Mouse (Mus musculus) macrophage (primary cell): ENCODE measurements around the gene Ddx51. TPM values are rescaled to one million over a fixed set of nuclear protein-coding genes. Genes with fewer than 3 reads are reported as not detected.

Experiments
- H3K27ac ChIP-seq: fragments of 350-480 bp; formaldehyde crosslinking; 2 replicates; pipeline ENCODE4 v1.9.0; 2021
- H3K36me3 ChIP-seq: fragments of 350-480 bp; formaldehyde crosslinking; 2 replicates; pipeline ENCODE4 v1.9.0; 2021; ENCODE audit errors: inconsistent target
- H3K4me3 ChIP-seq: fragments of 350-480 bp; formaldehyde crosslinking; 2 replicates; pipeline ENCODE4 v1.9.0; 2021; ENCODE audit errors: inconsistent target
- H3K79me2 ChIP-seq: fragments of 350-480 bp; formaldehyde crosslinking; 2 replicates; pipeline ENCODE4 v1.9.0; 2021; ENCODE audit errors: inconsistent target
- WGBS: methylation state at CpG from one replicate; pipeline ENCODE4 v1.1.7; 2026; ENCODE audit warnings: inconsistent platforms; ENCODE audit not compliant: missing documents; 5-methylcytosine and 5-hydroxymethylcytosine counted together
- polyA plus RNA-seq: library from polyadenylated mRNA; stranded (reverse); fragments of 250-400 nt; gene quantifications from 3 replicates; pipeline ENCODE4 v1.2.4, GENCODE M21; 2018; ENCODE audit warnings: inconsistent platforms
- total RNA-seq, 78 experiments: library from RNA; depleted of rRNA; stranded (reverse); fragments of 250-400 nt; gene quantifications; 1 replicate in 9 of 78; 2 replicates in 24 of 78; 3 replicates in 43 of 78; 4 replicates in 2 of 78; pipeline ENCODE4 v1.2.4; 2018; ENCODE audit warnings: inconsistent platforms in 56 of 78

Gene Ddx51
- 10 to 100 TPM in 23 of 26 experiments, 1 to 10 TPM in 3; 5.9 to 69.9 (median 30.4) TPM for total RNA-seq (2018; cell fraction: chromatin; rRNA removed)
- total RNA-seq (2018; cell fraction: cytosol; rRNA removed): 10 to 100 TPM in 1 of 26 experiments, 1 to 10 TPM in 25; 3.1 to 10.9 (median 7.0) TPM
- total RNA-seq (2018; cell fraction: nucleus; rRNA removed): 10 to 100 TPM in 17 of 26 experiments, 1 to 10 TPM in 9; 3.9 to 38.8 (median 13.9) TPM
- polyA plus RNA-seq: 6.2 to 8.2 TPM (median 6.7 TPM) in 3 replicates

DNA sequence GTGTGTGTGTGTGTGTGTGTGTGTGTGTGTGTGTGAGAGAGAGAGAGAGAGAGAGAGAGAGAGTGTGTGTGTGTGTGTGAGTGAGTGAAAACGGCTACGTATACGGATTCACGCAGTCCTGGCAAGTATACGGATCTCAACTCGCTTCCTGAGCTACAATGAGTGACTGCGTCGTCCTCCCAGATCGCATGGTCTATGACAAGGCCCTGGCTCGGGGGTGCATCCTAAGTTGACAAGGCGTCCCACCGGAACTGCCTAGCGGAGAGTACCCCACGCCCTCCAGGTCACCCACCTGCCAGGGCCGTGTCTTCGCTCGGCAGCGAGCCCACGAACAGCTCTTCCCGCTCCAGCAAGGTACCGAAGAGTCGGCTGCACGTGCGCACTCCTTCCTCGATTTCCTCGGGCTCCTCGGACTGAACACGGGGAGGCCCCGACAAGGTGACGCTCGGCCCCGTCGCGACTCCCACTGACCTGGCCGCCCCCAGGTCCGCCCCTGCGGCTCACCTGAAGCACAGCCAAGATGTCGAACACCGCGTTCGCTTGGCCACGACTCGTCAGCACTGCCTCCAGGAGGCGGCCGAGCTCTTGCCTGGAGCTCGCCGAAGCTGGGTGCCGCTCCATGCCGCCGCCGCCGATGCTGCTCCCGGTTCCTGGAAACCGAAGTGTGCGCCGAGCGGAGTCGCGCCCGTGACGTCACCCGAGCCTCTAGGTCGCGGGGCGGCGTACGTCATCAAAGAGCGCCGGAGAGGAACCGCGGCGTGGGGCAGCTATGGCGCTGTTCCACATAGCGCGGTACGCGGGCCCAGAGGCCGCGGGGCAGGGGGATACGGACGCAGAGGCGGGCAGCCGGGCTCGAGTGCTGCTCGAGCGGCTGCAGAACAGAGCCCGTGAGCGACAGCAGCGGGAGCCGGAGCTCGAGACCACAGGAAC, at the start of gene Ddx51, which contains the start of gene Noc4l:
Gene Ddx51 (plus strand): TSS at position 733 of the 930 bp plus-strand sequence.
Gene Noc4l (minus strand): TSS at position 699 of the 930 bp plus-strand sequence.
- Histone ChIP-seq H3K27ac (no peak within 1 kb of the TSS), H3K36me3 (peaks cover 59% of the 10 kb centered on the region)
- WGBS: under 1% methylated on average over 91 of the region's 91 CpGs

GRCm38 (mm10) chr5:110604311-110604710, 48.9 kb upstream of the Ddx51 start:
- no peaks in the 10 kb centered on the region for H3K36me3 ChIP-seq
- no peaks in the 10 kb centered on the region for H3K79me2 ChIP-seq
- WGBS: 89% methylated on average over 2 of the region's 2 CpGs
- no peak overlapping the region for H3K4me3 ChIP-seq
- no peak overlapping the region for H3K27ac ChIP-seq

More for the DNA sequence above, at the start of gene Ddx51, which contains the start of gene Noc4l:
- peak within 1 kb of the TSS; percentile 71 for H3K4me3 ChIP-seq
- peaks cover 8% of the 10 kb centered on the region; the same call in 1 of the 2 replicates for H3K79me2 ChIP-seq

DNA sequence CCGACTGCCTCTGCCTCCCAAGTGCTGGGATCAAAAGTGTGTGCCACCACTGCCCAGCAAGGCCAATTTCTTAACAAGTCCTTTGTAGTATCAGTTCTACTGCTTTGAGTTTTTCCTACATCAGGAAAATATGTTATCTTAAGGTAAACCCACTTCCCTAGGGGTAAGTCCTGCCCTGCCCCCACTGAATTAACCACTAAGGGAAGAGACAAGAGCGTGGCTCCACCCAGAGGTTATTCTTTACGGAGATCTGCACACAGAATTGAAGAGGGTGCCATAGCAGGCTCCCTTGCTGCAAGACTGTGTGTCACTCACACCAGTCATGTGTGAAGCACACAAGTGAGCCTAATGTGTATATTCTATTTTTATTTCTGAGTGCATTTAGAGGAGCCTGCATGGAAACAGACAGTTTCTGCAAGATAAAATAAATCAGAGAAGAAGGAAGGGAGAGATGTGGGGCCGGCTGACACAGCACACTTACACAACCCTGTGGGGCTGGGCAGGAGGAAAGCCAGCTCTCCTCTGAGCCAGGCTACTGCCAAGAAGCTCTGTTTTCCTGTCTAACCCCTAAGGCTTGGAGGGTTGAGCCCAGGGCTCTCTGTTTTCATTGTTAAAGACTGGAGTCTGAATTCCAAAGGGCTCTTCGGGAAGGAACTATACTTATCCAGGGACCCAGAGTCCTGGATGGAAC, 47.6 kb upstream of the Ddx51 start:
- no peaks in the 10 kb centered on the region for H3K79me2 ChIP-seq
- H3K27ac ChIP-seq: peak overlapping the region; percentile 52
- 41% methylated on average over 5 of the region's 5 CpGs for WGBS

GRCm38 (mm10) chr5:110607767-110608166, 45.5 kb upstream of the Ddx51 start:
- 92% methylated on average over 3 of the region's 3 CpGs for WGBS
- Histone ChIP-seq H3K4me3 (no peak overlapping the region), H3K79me2 (no peaks in the 10 kb centered on the region), H3K36me3 (no peaks in the 10 kb centered on the region), H3K27ac (no peak overlapping the region)

More for the DNA sequence above, 47.6 kb upstream of the Ddx51 start:
- no peaks in the 10 kb centered on the region for H3K36me3 ChIP-seq
- H3K4me3 ChIP-seq: no peak overlapping the region

DNA sequence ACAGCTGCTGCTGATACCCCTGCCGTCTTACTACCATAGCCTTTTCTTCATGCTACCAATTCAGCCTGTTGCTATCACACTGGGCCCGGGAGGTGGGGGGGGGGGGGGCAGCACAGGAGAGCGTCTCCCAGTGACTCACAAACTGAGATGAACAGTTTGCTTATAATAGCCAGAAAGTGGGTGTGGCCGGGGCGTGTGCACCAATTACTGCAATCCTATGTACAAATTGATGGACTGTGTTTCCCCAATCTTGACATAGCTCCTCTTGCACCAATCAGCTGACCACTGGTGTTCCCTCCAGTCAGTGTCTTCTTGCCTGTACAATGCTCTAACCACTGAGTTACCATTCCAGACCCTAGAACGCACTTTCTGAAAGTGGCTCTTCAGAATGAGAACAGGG, 44.9 kb upstream of the Ddx51 start:
- Histone ChIP-seq H3K27ac (no peak overlapping the region), H3K36me3 (no peaks in the 10 kb centered on the region), H3K4me3 (no peak overlapping the region), H3K79me2 (no peaks in the 10 kb centered on the region)
- WGBS: 59% methylated on average over 6 of the region's 6 CpGs

- Histone ChIP-seq H3K36me3 (no peaks in the 10 kb centered on the region), H3K4me3 (no peak overlapping the region), H3K27ac (no peak overlapping the region), H3K79me2 (no peaks in the 10 kb centered on the region)
- WGBS: 91% methylated on average over 8 of the region's 8 CpGs
Observed at GRCm38 (mm10) chr5:110608941-110609340, 44.3 kb upstream of the Ddx51 start.

- H3K79me2 ChIP-seq: no peaks in the 10 kb centered on the region
- WGBS: 98% methylated on average over 3 of the region's 3 CpGs
- no peak overlapping the region for H3K27ac ChIP-seq
- H3K4me3 ChIP-seq: no peak overlapping the region
- H3K36me3 ChIP-seq: no peaks in the 10 kb centered on the region
Observed at GRCm38 (mm10) chr5:110609425-110609824, 43.8 kb upstream of the Ddx51 start.

DNA sequence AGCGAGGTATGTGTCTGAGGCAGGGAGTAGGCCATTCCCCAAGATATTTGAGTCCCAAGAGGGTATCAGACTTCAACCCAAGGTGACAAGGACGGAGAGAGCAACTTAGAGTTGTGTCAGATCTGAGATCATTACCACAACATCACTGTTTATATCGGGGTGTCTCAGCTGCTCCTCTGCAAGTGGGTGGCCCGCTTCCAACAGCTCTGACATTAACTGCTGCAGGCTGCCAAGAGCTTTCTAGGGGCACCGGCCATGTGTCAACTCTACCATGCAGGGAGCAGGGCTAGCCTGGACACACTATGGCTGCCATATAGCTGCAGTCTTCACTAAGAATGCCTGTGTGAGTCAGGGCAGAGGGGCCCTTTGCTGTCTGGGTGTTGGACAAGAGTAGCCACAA, 43.4 kb upstream of the Ddx51 start:
- no peaks in the 10 kb centered on the region for H3K79me2 ChIP-seq
- 91% methylated on average over 4 of the region's 5 CpGs for WGBS
- no peak overlapping the region for H3K4me3 ChIP-seq
- H3K27ac ChIP-seq: no peak overlapping the region
- no peaks in the 10 kb centered on the region for H3K36me3 ChIP-seq

- Histone ChIP-seq H3K36me3 (no peaks in the 10 kb centered on the region), H3K79me2 (no peaks in the 10 kb centered on the region)
- 95% methylated on average over 7 of the region's 7 CpGs for WGBS
Observed at GRCm38 (mm10) chr5:110610484-110610883, 42.8 kb upstream of the Ddx51 start.

GRCm38 (mm10) chr5:110611435-110612158, 41.7 kb upstream of the Ddx51 start:
- no peaks in the 10 kb centered on the region for H3K79me2 ChIP-seq
- no peak overlapping the region for H3K4me3 ChIP-seq
- no peaks in the 10 kb centered on the region for H3K36me3 ChIP-seq
- no peak overlapping the region for H3K27ac ChIP-seq
- WGBS: 91% methylated on average over 5 of the region's 5 CpGs

More at GRCm38 (mm10) chr5:110610484-110610883, 42.8 kb upstream of the Ddx51 start:
- Histone ChIP-seq H3K27ac (no peak overlapping the region), H3K4me3 (no peak overlapping the region)

GRCm38 (mm10) chr5:110619226-110619625, 34.0 kb upstream of the Ddx51 start:
- H3K79me2 ChIP-seq: no peaks in the 10 kb centered on the region
- no peaks in the 10 kb centered on the region for H3K36me3 ChIP-seq
- no peak overlapping the region for H3K4me3 ChIP-seq
- 94% methylated on average over 6 of the region's 6 CpGs for WGBS
- H3K27ac ChIP-seq: no peak overlapping the region

GRCm38 (mm10) chr5:110624319-110624718, 28.9 kb upstream of the Ddx51 start:
- H3K79me2 ChIP-seq: no peaks in the 10 kb centered on the region
- WGBS: 100% methylated on average over 2 of the region's 2 CpGs
- H3K36me3 ChIP-seq: no peaks in the 10 kb centered on the region
- H3K4me3 ChIP-seq: no peak overlapping the region
- H3K27ac ChIP-seq: no peak overlapping the region

- H3K79me2 ChIP-seq: no peaks in the 10 kb centered on the region
- H3K4me3 ChIP-seq: no peak overlapping the region
- no peak overlapping the region for H3K27ac ChIP-seq
- no peaks in the 10 kb centered on the region for H3K36me3 ChIP-seq
- WGBS: 92% methylated on average over 10 of the region's 10 CpGs
Observed at GRCm38 (mm10) chr5:110627351-110627750, 25.9 kb upstream of the Ddx51 start.

- Histone ChIP-seq H3K4me3 (no peak overlapping the region), H3K36me3 (no peaks in the 10 kb centered on the region), H3K27ac (no peak overlapping the region), H3K79me2 (no peaks in the 10 kb centered on the region)
- WGBS: 38% methylated on average over 14 of the region's 19 CpGs
Observed at GRCm38 (mm10) chr5:110628156-110628555, 25.1 kb upstream of the Ddx51 start.
